Mouse (Mus musculus) forebrain, embryonic 11.5 days (tissue): ENCODE results near the gene Ptpn3. TPM values are rescaled to one million over a fixed set of nuclear protein-coding genes. Genes with fewer than 3 reads are reported as not detected.

ENCODE experiments used
- ATAC-seq: fragments of 200-750 bp; cut with Nextera tagmentation; replicated peaks from 2 replicates; pipeline ENCODE4 v1.8.0; 2017; ENCODE audit warnings: moderate TSS enrichment; ENCODE audit not compliant: low FRiP score
- DNase-seq: peaks from one replicate; pipeline ENCODE4 v3.0.0-alpha.2; 2017; ENCODE audit warnings: low spot score
- H3K27ac ChIP-seq: fragments of 300-500 bp; sonication (generic); 2 replicates; pipeline ENCODE4 v1.5.1; 2014; ENCODE audit warnings: low read depth, low read length
- H3K27me3 ChIP-seq: fragments of 300-500 bp; sonication (generic); 2 replicates; pipeline ENCODE4 v1.6.1; 2014; ENCODE audit warnings: mild to moderate bottlenecking, low read length, mixed read lengths; ENCODE audit not compliant: control insufficient read depth, insufficient read depth
- H3K36me3 ChIP-seq: fragments of 300-500 bp; sonication (generic); 2 replicates; pipeline ENCODE4 v1.6.1; 2014; ENCODE audit warnings: mild to moderate bottlenecking, low read length, moderate library complexity, mixed read lengths; ENCODE audit not compliant: control insufficient read depth, insufficient read depth
- H3K4me1 ChIP-seq: fragments of 300-500 bp; sonication (generic); replicated peaks from 2 replicates; pipeline ENCODE4 v1.6.1; 2014; ENCODE audit warnings: low read length, mixed read lengths; ENCODE audit not compliant: control insufficient read depth, insufficient read depth
- H3K4me2 ChIP-seq: fragments of 300-500 bp; sonication (generic); 2 replicates; pipeline ENCODE4 v1.6.1; 2014; ENCODE audit warnings: low read depth, mild to moderate bottlenecking, low read length, moderate library complexity, mixed read lengths; ENCODE audit not compliant: severe bottlenecking
- H3K4me3 ChIP-seq: fragments of 300-500 bp; sonication (generic); 2 replicates; pipeline ENCODE4 v1.5.1; 2014; ENCODE audit warnings: low read depth, low read length
- H3K9ac ChIP-seq: fragments of 300-500 bp; sonication (generic); 2 replicates; pipeline ENCODE4 v1.6.1; 2014; ENCODE audit warnings: low read length
- H3K9me3 ChIP-seq: fragments of 300-500 bp; sonication (generic); 2 replicates; pipeline ENCODE4 v1.6.1; 2016; ENCODE audit warnings: low read length, mixed read lengths; ENCODE audit not compliant: control insufficient read depth
- WGBS: fragments of 180-500 bp; shearing (Covaris S2); extraction: QIAGEN DNeasy Blood & Tissue Kit; methylation state at CpG from one replicate; pipeline ENCODE4 v1.1.7; 2014; 5-methylcytosine and 5-hydroxymethylcytosine counted together
- polyA plus RNA-seq: library from polyadenylated mRNA; unstranded; fragments of >200 nt; fragmentation: Nextera tagmentation; extraction: Ambion mirVana; gene quantifications from 2 replicates; pipeline ENCODE4 v1.2.1, GENCODE M21; 2014

Gene Ptpn3
- polyA plus RNA-seq, 1 experiment from 2014 or later = 0.81 TPM

DNA sequence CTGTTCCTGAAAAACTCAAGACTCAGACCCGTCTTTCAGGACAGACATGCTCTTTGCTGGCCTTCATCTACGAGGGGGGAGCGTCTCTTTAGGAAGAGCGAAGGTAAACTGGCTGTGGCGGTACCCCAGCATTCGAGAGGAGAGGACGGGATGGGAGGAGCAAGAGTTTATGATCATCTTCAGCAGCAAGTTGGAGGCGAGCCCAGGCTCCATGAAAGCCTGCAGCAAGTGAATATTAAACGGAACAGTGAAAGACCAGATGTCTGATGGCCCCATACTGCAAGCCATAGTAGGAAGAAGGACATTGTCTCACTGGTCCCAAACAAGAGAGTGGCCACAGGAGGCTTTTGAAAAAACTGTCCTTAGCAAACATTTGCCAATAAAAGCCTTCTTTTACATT, 70.3 kb downstream of the Ptpn3 start:
- Histone ChIP-seq H3K4me3 (no peak overlapping the region), H3K4me1 (no peaks in the 10 kb centered on the region), H3K36me3 (no peaks in the 10 kb centered on the region), H3K27me3 (no peaks in the 10 kb centered on the region), H3K27ac (no peak overlapping the region), H3K4me2 (no peak overlapping the region), H3K9me3 (no peaks in the 10 kb centered on the region), H3K9ac (no peak overlapping the region)
- ATAC-seq = no peak
- WGBS = 87% methylated on average over 9 of the region's 9 CpGs
- DNase-seq = no peak

DNA sequence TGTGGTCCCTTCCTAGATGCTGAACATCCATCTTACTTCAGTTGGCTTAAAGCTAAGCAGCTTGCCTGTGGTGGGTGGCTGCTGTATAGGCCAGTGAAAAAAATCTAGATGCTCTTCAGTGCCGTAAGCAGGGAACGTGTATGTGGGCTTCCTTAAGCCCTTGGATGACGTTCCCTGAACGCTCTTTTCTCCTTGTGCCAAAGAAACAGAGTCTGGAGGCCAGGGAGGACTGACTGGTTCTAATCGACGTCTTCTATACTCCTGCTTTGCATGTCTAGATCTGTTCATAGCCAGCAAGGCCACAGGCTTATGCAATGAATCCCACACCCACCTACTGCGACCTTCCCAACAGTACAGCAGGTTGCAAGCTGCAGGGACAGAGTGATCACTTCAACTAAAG, 71.3 kb downstream of the Ptpn3 start:
- H3K4me1 ChIP-seq = no peaks in the 10 kb centered on the region
- no peaks in the 10 kb centered on the region for H3K9me3 ChIP-seq
- no peak overlapping the region for H3K27ac ChIP-seq
- no peak overlapping the region for H3K4me3 ChIP-seq
- no peak for DNase-seq
- H3K9ac ChIP-seq = no peak overlapping the region
- WGBS = 85% methylated on average over 7 of the region's 7 CpGs
- H3K27me3 ChIP-seq = no peaks in the 10 kb centered on the region
- no peak overlapping the region for H3K4me2 ChIP-seq
- ATAC-seq = no peak
- H3K36me3 ChIP-seq = no peaks in the 10 kb centered on the region

DNA sequence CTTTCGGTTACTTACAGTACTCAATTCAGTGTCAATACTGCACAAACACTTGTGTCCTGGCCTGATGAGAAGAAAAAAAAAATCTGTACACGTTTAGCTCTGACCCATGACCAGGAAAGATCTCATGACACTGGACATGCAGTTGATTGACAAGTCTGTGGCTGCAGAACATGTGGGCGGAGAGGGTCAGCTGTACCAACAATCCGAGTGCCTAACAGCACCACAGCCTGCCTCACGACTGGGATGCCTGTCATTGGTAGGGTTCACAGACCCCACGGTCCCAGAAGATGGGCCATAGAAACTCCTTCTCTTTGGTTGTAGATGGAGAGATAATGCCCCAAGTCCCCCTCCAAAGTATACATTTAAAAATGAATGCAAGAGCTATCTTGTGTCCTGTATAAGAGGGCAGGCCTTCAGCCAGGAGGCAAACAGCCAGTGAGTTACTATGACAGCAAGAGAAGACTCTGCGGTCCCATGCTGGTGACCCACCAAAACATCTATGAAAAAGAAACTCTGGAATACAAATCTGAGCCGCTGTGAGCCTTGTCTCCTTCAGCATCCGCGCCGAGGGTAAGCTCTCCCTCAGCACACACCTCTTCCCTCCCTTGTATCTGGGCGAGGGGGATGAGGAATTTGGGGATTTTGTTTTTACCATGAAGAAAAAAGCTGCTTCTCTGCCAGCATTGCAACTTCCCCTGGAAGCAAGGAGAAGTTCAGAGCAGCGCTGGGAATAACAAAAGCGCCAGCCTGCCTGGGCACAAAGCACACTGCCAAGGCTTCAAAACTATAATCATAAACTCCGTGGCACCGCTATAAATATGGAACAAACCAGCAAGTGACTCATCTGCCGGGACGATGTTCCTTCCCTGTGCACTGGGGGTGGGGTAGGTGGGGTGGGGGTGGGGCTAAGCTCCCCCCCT, 72.8 kb downstream of the Ptpn3 start:
- WGBS = 78% methylated on average over 18 of the region's 18 CpGs
- H3K27me3 ChIP-seq = no peaks in the 10 kb centered on the region
- DNase-seq = no peak
- no peak overlapping the region for H3K4me2 ChIP-seq
- ATAC-seq = no peak
- no peak overlapping the region for H3K4me3 ChIP-seq
- H3K9ac ChIP-seq = no peak overlapping the region
- H3K9me3 ChIP-seq = no peaks in the 10 kb centered on the region
- no peaks in the 10 kb centered on the region for H3K4me1 ChIP-seq
- H3K27ac ChIP-seq = no peak overlapping the region
- no peaks in the 10 kb centered on the region for H3K36me3 ChIP-seq

DNA sequence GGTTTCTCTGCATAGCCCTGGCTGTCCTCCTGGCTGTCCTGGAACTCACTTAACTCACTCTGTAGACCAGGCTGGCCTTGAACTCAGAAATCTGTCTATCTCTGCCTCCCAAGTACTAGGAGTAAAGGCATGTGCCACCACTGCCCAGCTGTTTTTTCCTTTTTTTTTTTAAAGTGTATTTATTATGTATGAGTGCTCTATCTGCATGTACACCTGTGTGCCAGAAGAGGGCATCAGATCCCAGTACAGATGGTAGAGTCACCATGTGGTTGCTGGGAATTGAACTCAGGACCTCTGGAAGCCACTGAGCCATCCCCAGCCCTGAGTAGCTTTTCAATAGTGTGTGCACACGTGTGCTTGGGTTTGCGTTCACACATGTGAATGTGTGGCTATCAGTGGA, 76.9 kb downstream of the Ptpn3 start:
- WGBS = 98% methylated on average over 2 of the region's 2 CpGs
- H3K27me3 ChIP-seq = no peaks in the 10 kb centered on the region
- no peak for ATAC-seq
- H3K4me2 ChIP-seq = no peak overlapping the region
- H3K9ac ChIP-seq = no peak overlapping the region
- no peaks in the 10 kb centered on the region for H3K4me1 ChIP-seq
- H3K36me3 ChIP-seq = no peaks in the 10 kb centered on the region
- no peaks in the 10 kb centered on the region for H3K9me3 ChIP-seq
- no peak for DNase-seq
- no peak overlapping the region for H3K27ac ChIP-seq
- H3K4me3 ChIP-seq = no peak overlapping the region

DNA sequence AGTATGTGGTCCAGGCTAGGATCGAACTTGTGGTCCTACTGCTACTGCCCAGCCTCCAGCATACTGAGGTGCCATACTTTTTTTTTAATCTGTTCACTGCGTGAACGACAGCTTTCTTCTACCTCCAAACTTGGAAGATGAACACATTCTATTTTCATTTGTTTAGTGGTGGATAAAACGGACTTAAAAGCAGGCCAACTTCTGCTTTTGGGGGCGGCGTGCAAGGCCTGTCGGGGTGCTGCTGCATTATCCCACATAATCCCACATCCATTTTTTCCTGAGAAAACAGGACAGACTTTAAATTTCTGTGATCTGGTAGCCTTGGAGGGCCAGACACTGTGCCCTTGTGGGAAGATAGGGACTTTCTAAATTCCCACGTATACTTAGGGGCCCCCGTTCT, 83.9 kb downstream of the Ptpn3 start:
- 90% methylated on average over 9 of the region's 9 CpGs for WGBS
- Histone ChIP-seq H3K9ac (no peak overlapping the region), H3K27me3 (no peaks in the 10 kb centered on the region), H3K4me1 (no peaks in the 10 kb centered on the region), H3K9me3 (no peaks in the 10 kb centered on the region), H3K36me3 (no peaks in the 10 kb centered on the region), H3K4me2 (no peak overlapping the region), H3K27ac (no peak overlapping the region), H3K4me3 (no peak overlapping the region)
- no peak for ATAC-seq
- no peak for DNase-seq

DNA sequence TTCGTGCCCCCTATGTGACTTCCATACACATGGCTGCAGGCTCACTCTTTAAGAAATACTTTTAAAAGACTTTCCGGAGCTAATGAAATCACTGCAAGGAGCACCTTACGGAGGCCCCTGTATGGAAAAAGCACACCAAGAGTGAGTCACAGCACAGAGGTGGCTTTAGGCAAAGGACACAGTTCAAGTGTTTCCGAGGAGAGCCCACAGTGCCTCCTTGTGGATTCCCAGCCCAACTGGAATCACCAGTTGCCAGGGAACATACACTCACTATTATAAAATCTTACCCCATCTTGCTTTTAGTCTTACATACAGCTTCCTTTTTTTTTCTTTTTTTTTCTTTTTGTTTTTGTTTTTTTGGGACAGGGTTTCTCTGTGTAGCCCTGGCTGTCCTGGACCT, 85.1 kb downstream of the Ptpn3 start:
- DNase-seq = no peak
- Histone ChIP-seq H3K36me3 (no peaks in the 10 kb centered on the region), H3K27ac (no peak overlapping the region), H3K4me2 (no peak overlapping the region), H3K27me3 (no peaks in the 10 kb centered on the region), H3K4me3 (no peak overlapping the region), H3K9me3 (no peaks in the 10 kb centered on the region), H3K9ac (no peak overlapping the region), H3K4me1 (no peaks in the 10 kb centered on the region)
- ATAC-seq = no peak
- 88% methylated on average over 4 of the region's 4 CpGs for WGBS

DNA sequence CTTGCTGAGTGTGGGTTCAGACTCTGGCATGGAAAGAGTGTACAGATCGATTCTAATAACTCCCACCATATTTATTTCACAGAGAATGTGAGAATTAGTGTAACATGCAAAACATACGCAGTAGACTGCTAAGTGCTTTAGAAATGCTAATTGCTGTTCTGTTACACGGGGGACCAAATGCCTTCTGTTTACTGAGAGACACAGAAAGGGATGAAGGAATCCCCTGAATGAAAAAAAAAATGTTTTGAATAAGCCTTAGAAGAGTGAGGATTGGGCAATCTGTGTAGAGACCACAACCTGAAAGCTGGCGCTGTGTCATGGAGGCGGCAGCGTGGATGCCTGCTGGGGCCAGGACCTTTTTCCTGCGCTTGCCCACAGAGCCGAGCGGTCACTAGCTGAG, 86.8 kb downstream of the Ptpn3 start:
- no peak for ATAC-seq
- no peak overlapping the region for H3K27ac ChIP-seq
- H3K4me2 ChIP-seq = no peak overlapping the region
- H3K4me3 ChIP-seq = no peak overlapping the region
- no peaks in the 10 kb centered on the region for H3K4me1 ChIP-seq
- no peak overlapping the region for H3K9ac ChIP-seq
- no peaks in the 10 kb centered on the region for H3K9me3 ChIP-seq
- no peaks in the 10 kb centered on the region for H3K36me3 ChIP-seq
- DNase-seq = no peak
- no peaks in the 10 kb centered on the region for H3K27me3 ChIP-seq
- WGBS = 83% methylated on average over 9 of the region's 9 CpGs

DNA sequence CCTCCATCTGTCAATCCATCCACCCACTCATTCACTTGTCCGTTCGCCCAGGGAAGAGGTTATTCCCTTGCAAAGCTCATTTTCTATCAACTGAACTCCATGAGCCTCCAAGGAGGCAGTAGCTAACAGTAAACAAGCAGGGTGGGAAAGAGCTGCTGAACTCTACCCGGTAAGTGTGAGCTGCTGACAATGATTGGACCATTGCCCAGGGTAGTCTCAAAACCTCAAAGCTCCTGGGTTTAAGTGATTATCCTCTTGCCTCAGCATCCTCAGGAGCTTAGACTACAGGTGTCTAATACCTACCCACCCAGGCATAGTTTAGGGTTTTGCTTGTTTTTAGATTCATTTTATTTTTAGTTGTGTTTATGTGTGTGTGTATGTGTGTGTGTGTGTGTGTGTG, 87.5 kb downstream of the Ptpn3 start:
- Histone ChIP-seq H3K9me3 (no peaks in the 10 kb centered on the region; the same call in 1 of the 2 replicates), H3K4me1 (no peaks in the 10 kb centered on the region), H3K27me3 (no peaks in the 10 kb centered on the region), H3K9ac (no peak overlapping the region), H3K4me2 (no peak overlapping the region), H3K27ac (no peak overlapping the region), H3K36me3 (no peaks in the 10 kb centered on the region), H3K4me3 (no peak overlapping the region)
- WGBS = 81% methylated on average over 3 of the region's 3 CpGs
- DNase-seq (no peak), ATAC-seq (no peak)

DNA sequence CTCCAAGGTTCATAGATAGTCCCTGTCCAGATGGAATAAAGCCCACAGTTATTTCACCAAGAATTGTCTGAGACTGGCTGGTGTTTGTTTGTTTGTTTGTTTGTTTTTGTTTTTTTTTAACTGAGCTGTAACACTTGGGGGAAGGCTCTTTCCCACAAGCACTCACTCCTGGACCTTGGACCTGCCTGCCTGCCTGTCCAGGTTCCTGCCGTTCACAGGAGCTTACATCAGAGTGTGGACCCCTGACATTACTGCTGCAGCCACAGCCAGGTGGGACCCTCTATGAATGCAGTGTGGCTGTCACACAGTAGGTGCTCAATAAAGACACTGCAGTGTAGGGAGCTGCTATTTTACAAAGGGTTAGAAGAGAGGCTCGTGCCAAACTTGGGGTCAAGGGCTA, 89.9 kb downstream of the Ptpn3 start:
- Histone ChIP-seq H3K9me3 (no peaks in the 10 kb centered on the region; the same call in 1 of the 2 replicates), H3K4me3 (no peak overlapping the region), H3K4me1 (no peaks in the 10 kb centered on the region), H3K27ac (no peak overlapping the region), H3K27me3 (no peaks in the 10 kb centered on the region), H3K4me2 (no peak overlapping the region), H3K9ac (no peak overlapping the region), H3K36me3 (no peaks in the 10 kb centered on the region)
- no peak for DNase-seq
- WGBS = 83% methylated on average over 2 of the region's 2 CpGs
- ATAC-seq = no peak
